Mouse (Mus musculus): Measurements from ENCODE around the gene Ppfibp1. TPM values are rescaled to one million over a fixed set of nuclear protein-coding genes. Genes with fewer than 3 reads are reported as not detected.

The Ppfibp1 gene
- polyA plus RNA-seq, 1 experiment from 2014 or later = 50.5 TPM

- H3K9me3 ChIP-seq (ENCODE audit: low read length) = no peaks in the 10 kb centered on the region
- peak overlapping the region; percentile 68 for H3K27ac ChIP-seq (ENCODE audit: low read length)
- H3K36me3 ChIP-seq (ENCODE audit: insufficient read depth, low read length) = 0 out of 2 replicates have a peak, but pooled peaks cover 8% of the 10 kb centered on the region
- 41% methylated on average over 3 of the region's 3 CpGs for WGBS
- DNase-seq (ENCODE audit: low spot score) (peak; percentile 63), ATAC-seq (peak; percentile 85)
- peaks cover 8% of the 10 kb centered on the region; the same call in 1 of the 2 replicates for H3K4me1 ChIP-seq (ENCODE audit: insufficient read depth, low read depth, low read length)
- no peaks in the 10 kb centered on the region for H3K27me3 ChIP-seq (replicated peaks; ENCODE audit: insufficient read depth, low read length)
- H3K4me2 ChIP-seq (replicated peaks; ENCODE audit: low read depth, low read length) = no peak overlapping the region
- no peak overlapping the region for H3K4me3 ChIP-seq (ENCODE audit: low read depth, low read length)
- peak; percentile 76; the same call in 1 of the 2 replicates for TF ChIP-seq EP300 (IDR thresholded peaks at IDR 0.05)
- 0 out of 2 replicates have a peak, but pooled peaks have one; percentile 2 for TF ChIP-seq CTCF (IDR thresholded peaks at IDR 0.05)
- no peak overlapping the region for H3K9ac ChIP-seq (replicated peaks; ENCODE audit: low read depth)
These were observed 91.7 kb downstream of the Ppfibp1 start for GRCm38 (mm10) chr6:146979953-146980352.

DNA sequence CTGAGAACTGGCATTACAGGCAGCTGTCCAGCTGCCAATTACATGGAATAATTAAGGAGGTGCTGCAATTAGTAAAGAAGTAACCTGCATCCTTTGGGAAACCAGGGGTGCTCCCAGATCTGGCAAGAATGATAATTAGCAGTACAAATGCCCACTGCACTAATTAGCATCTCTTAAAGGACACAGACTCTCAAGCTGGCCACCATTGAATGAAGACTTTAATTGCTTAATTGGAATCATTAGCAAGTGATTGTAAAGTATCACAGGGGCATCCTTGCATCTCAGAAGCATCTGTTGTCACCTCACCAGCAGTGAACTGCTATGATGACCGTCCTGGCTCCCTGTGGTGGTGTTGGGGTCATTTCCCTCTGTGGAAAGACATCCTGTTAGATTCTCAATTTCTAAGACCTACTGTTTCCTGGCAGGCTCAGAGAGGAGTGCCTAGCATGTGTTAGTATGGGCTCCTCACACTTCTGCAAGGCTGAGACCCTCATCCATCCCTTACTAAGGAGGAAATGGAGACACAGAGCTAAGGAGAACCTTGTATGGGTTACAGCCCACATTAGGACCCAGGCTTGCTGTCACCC is 93.1 kb downstream of the Ppfibp1 start:
- no peak overlapping the region for H3K27ac ChIP-seq (ENCODE audit: low read length)
- H3K9me3 ChIP-seq (ENCODE audit: low read length) = no peaks in the 10 kb centered on the region
- 0 out of 2 replicates have a peak, but pooled peaks cover 8% of the 10 kb centered on the region for H3K36me3 ChIP-seq (ENCODE audit: insufficient read depth, low read length)
- DNase-seq (ENCODE audit: low spot score) (no peak), ATAC-seq (no peak)
- no peak overlapping the region for H3K4me3 ChIP-seq (ENCODE audit: low read depth, low read length)
- WGBS = 78% methylated on average over 1 of the region's 1 CpGs
- no peak overlapping the region for H3K9ac ChIP-seq (replicated peaks; ENCODE audit: low read depth)
- no peaks in the 10 kb centered on the region for H3K27me3 ChIP-seq (replicated peaks; ENCODE audit: insufficient read depth, low read length)
- H3K4me1 ChIP-seq (ENCODE audit: insufficient read depth, low read depth, low read length) = peaks cover 8% of the 10 kb centered on the region; the same call in 1 of the 2 replicates
- H3K4me2 ChIP-seq (replicated peaks; ENCODE audit: low read depth, low read length) = no peak overlapping the region
- TF ChIP-seq CTCF (IDR thresholded peaks at IDR 0.05) (no peak), EP300 (IDR thresholded peaks at IDR 0.05) (no peak)

DNA sequence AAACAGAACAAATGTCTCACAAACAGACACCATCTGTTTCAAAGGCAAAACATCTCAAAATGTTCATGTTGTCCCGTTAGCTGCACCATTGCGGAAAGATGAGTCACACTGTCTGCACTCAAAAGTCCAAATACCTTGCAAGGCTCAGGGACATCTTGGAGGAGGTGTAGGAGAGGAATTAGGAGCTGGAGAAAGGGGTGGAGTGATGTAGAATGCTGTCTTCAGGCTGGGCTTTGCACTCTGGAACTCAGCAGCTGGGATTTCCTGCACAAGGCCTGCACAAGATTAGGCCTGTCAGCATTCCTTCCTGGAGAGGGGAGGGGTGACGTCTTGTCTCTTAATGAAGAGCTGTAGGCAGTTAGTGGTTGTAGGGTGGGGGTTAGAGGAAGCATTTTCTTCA is 96.3 kb downstream of the Ppfibp1 start:
- H3K27me3 ChIP-seq (replicated peaks; ENCODE audit: insufficient read depth, low read length) = no peaks in the 10 kb centered on the region
- H3K4me1 ChIP-seq (ENCODE audit: insufficient read depth, low read depth, low read length) = no peaks in the 10 kb centered on the region
- H3K9ac ChIP-seq (replicated peaks; ENCODE audit: low read depth) = no peak overlapping the region
- no peak overlapping the region for H3K4me3 ChIP-seq (ENCODE audit: low read depth, low read length)
- ATAC-seq = 0 out of 2 replicates have a peak, but pooled peaks have one; percentile 16
- no peak overlapping the region for H3K4me2 ChIP-seq (replicated peaks; ENCODE audit: low read depth, low read length)
- 0 out of 2 replicates have a peak, but pooled peaks cover 8% of the 10 kb centered on the region for H3K36me3 ChIP-seq (ENCODE audit: insufficient read depth, low read length)
- no peak for TF ChIP-seq EP300 (IDR thresholded peaks at IDR 0.05)
- TF ChIP-seq CTCF (IDR thresholded peaks at IDR 0.05) = no peak
- H3K27ac ChIP-seq (ENCODE audit: low read length) = no peak overlapping the region
- no peak for DNase-seq (ENCODE audit: low spot score)
- H3K9me3 ChIP-seq (ENCODE audit: low read length) = no peaks in the 10 kb centered on the region
- WGBS = 57% methylated on average over 3 of the region's 3 CpGs

DNA sequence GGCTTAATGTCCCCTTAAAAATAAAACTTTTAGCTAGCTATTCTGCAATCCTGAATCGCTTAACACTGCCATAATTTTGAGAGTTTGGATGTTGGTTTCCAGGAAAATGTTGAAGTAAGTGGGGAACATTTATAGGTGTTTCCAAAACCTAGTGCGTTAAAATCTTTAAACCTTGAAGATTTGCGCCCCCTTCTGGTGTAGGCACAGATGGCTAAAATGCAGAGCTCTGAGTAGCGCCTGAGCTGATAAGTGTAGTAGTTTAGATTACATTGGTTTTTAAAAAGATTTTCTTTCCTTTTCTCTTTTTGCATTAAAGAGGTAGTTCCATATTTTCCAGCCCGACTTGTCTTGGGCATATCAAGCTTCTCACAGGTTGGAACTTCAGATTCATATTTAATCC is 105.9 kb downstream of the Ppfibp1 start:
- no peak overlapping the region for H3K4me2 ChIP-seq (replicated peaks; ENCODE audit: low read depth, low read length)
- no peak overlapping the region for H3K9ac ChIP-seq (replicated peaks; ENCODE audit: low read depth)
- H3K27ac ChIP-seq (ENCODE audit: low read length) = no peak overlapping the region
- H3K36me3 ChIP-seq (ENCODE audit: insufficient read depth, low read length) = peaks cover 4% of the 10 kb centered on the region
- no peaks in the 10 kb centered on the region for H3K4me1 ChIP-seq (ENCODE audit: insufficient read depth, low read depth, low read length)
- ATAC-seq (no peak), DNase-seq (ENCODE audit: low spot score) (peak; percentile 74)
- 32% methylated on average over 5 of the region's 5 CpGs for WGBS
- TF ChIP-seq EP300 (IDR thresholded peaks at IDR 0.05) (no peak), CTCF (IDR thresholded peaks at IDR 0.05) (peak; percentile 77)
- H3K27me3 ChIP-seq (replicated peaks; ENCODE audit: insufficient read depth, low read length) = no peaks in the 10 kb centered on the region
- no peaks in the 10 kb centered on the region for H3K9me3 ChIP-seq (ENCODE audit: low read length)
- H3K4me3 ChIP-seq (ENCODE audit: low read depth, low read length) = no peak overlapping the region

GRCm38 (mm10) chr6:146995391-146995790 is 107.1 kb downstream of the Ppfibp1 start:
- no peaks in the 10 kb centered on the region for H3K9me3 ChIP-seq (ENCODE audit: low read length)
- H3K27me3 ChIP-seq (replicated peaks; ENCODE audit: insufficient read depth, low read length) = no peaks in the 10 kb centered on the region
- H3K4me2 ChIP-seq (replicated peaks; ENCODE audit: low read depth, low read length) = no peak overlapping the region
- ATAC-seq (no peak), DNase-seq (ENCODE audit: low spot score) (no peak)
- WGBS = 82% methylated on average over 2 of the region's 2 CpGs
- no peak overlapping the region for H3K9ac ChIP-seq (replicated peaks; ENCODE audit: low read depth)
- no peaks in the 10 kb centered on the region for H3K4me1 ChIP-seq (ENCODE audit: insufficient read depth, low read depth, low read length)
- TF ChIP-seq EP300 (IDR thresholded peaks at IDR 0.05) (no peak), CTCF (IDR thresholded peaks at IDR 0.05) (no peak)
- no peak overlapping the region for H3K4me3 ChIP-seq (ENCODE audit: low read depth, low read length)
- no peak overlapping the region for H3K27ac ChIP-seq (ENCODE audit: low read length)
- peaks cover 4% of the 10 kb centered on the region for H3K36me3 ChIP-seq (ENCODE audit: insufficient read depth, low read length)

DNA sequence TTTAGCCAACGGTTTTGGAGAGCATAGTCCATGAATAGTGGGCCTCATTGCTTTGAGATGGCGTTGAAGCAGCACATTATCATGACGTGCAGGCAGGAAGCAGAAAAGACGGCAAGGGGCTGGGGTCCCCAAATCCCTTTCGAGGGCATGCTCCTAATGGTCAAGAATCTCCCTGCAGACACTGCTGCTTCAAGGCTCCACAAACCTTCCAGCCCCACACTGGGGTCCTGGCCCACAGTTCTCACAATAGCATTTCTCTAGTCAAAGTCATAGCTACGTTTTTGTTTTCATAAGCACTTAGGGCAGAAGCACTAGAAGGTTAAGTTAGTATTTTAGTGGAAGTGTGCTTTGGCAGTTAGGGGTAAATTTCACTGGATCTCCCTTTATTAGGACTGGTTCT is 107.6 kb downstream of the Ppfibp1 start:
- WGBS = 87% methylated on average over 6 of the region's 6 CpGs
- no peak for ATAC-seq

More for the DNA sequence above, 107.6 kb downstream of the Ppfibp1 start:
- no peak for DNase-seq (ENCODE audit: low spot score)
- no peak for TF ChIP-seq EP300 (IDR thresholded peaks at IDR 0.05)
- no peak for TF ChIP-seq CTCF (IDR thresholded peaks at IDR 0.05)
- Histone ChIP-seq H3K4me1 (ENCODE audit: insufficient read depth, low read depth, low read length) (no peaks in the 10 kb centered on the region), H3K9me3 (ENCODE audit: low read length) (no peaks in the 10 kb centered on the region), H3K4me2 (replicated peaks; ENCODE audit: low read depth, low read length) (no peak overlapping the region), H3K36me3 (ENCODE audit: insufficient read depth, low read length) (peaks cover 4% of the 10 kb centered on the region), H3K27ac (ENCODE audit: low read length) (no peak overlapping the region), H3K9ac (replicated peaks; ENCODE audit: low read depth) (no peak overlapping the region), H3K27me3 (replicated peaks; ENCODE audit: insufficient read depth, low read length) (no peaks in the 10 kb centered on the region), H3K4me3 (ENCODE audit: low read depth, low read length) (no peak overlapping the region)
